Mouse (Mus musculus): ENCODE measurements at regions not wholly inside any gene's neighbourhood (a gene's known extent, or its start where the extent isn't known, plus 50 kb on each side); places are given as distances from the start of the nearest gene placed in this dataset.

DNA sequence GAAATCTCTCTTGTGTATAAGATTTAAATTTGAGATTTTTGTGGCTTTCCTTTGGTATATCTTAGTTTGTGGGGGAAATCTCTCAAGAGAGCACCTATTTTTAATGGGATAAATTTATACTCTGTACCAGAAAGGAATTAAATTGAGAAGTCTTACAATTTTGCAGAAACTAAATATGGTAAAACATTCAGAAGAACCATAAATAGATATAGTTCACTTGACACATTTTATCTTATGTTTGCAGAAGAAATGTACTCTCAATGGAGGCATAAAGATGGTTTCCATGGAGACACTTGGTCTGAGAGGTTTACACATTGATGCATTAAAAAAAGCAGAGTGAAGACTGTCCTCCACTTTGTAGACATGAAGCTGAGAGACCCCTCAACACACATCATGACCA lies 86.9 kb downstream of the Ndufa10 start:
- H3K36me3 ChIP-seq: no peaks in the 10 kb centered on the region
- ATAC-seq (ENCODE audit: low FRiP score, low read depth): no peak
- H3K4me3 ChIP-seq: no peak overlapping the region
- no peaks in the 10 kb centered on the region for H3K27me3 ChIP-seq (replicated peaks)
- no peaks in the 10 kb centered on the region for H3K4me1 ChIP-seq
- no peak overlapping the region for H3K4me2 ChIP-seq (replicated peaks)
- no peak overlapping the region for H3K9ac ChIP-seq
- H3K9me3 ChIP-seq: no peaks in the 10 kb centered on the region
- no peak overlapping the region for H3K27ac ChIP-seq

DNA sequence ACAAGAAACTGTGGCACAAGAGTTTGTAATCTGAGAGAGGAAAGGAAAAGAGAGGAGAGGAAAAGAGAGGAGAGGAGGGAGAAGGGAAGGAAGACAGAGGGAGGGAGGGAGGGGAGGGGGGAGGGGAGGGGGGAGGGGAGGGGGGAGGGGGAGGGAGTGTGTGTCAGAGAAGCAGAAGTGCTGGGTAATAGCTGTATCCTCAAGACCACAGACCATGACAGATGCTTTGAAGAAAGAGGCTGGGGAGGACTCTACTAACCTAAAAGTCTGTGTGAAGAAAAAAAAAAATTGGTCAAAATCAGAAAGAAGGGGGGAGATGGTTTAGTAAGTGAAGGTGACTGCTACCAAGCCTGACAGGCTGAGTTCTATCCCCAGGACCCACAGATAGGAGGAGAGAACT lies 88.7 kb downstream of the Ndufa10 start:
- no peak overlapping the region for H3K4me2 ChIP-seq (replicated peaks)
- H3K9ac ChIP-seq: no peak overlapping the region
- no peaks in the 10 kb centered on the region for H3K9me3 ChIP-seq
- H3K27me3 ChIP-seq (replicated peaks): no peaks in the 10 kb centered on the region
- H3K4me3 ChIP-seq: no peak overlapping the region
- no peaks in the 10 kb centered on the region for H3K4me1 ChIP-seq
- H3K36me3 ChIP-seq: no peaks in the 10 kb centered on the region
- ATAC-seq (ENCODE audit: low FRiP score, low read depth): no peak
- H3K27ac ChIP-seq: no peak overlapping the region

DNA sequence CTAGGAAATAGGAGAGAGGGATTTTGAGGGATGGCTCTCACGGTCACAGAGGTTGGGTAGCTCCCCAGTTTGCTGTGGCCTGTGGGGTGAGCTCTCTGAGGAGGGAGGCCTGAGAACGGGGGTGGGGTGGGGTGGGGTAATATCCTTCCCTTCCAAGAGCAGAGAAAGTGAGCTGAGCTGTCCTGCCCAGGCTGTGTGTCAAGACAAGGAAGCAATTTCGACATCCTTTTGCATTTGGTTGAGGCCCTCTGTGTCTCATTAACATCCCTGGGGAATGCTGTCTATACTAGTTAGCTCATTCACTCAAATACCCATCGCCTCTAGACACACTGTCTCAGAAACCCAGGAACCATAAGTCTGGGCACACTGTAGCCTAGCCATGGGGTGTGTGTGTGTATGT lies 89.9 kb downstream of the Ndufa10 start:
- no peaks in the 10 kb centered on the region for H3K27me3 ChIP-seq (replicated peaks)
- H3K36me3 ChIP-seq: no peaks in the 10 kb centered on the region
- H3K9ac ChIP-seq: no peak overlapping the region
- no peak overlapping the region for H3K4me3 ChIP-seq
- no peak overlapping the region for H3K27ac ChIP-seq
- no peaks in the 10 kb centered on the region for H3K9me3 ChIP-seq
- no peak for ATAC-seq (ENCODE audit: low FRiP score, low read depth)
- H3K4me1 ChIP-seq: peaks cover 3% of the 10 kb centered on the region; the same call in 1 of the 2 replicates
- 71% methylated on average over 4 of the region's 4 CpGs for WGBS
- no peak overlapping the region for H3K4me2 ChIP-seq (replicated peaks)

DNA sequence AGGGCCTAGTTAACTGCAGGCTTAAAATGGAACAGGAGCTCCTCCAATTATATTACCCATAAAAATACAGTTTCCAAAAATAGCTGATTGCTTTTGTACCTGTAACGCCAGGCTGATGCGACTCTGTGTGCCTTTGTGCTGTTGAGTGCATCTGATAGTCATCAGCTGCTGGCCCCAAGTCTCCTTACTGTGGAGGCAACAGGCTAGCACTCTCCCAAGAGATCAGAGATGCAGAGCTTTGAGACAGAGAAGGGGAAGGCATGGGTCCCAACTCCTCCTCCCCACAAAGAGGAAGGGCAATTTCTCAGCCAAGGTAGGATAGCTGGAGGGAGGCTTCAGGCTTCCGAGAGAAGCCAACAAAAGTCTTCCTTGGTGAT lies 94.2 kb downstream of the Ndufa10 start:
- WGBS: 75% methylated on average over 3 of the region's 3 CpGs
- Histone ChIP-seq H3K4me1 (peaks cover 3% of the 10 kb centered on the region; the same call in 1 of the 2 replicates), H3K9me3 (no peaks in the 10 kb centered on the region), H3K27ac (no peak overlapping the region), H3K36me3 (no peaks in the 10 kb centered on the region), H3K4me2 (replicated peaks) (no peak overlapping the region), H3K9ac (no peak overlapping the region), H3K4me3 (no peak overlapping the region), H3K27me3 (replicated peaks) (no peaks in the 10 kb centered on the region)
- no peak for ATAC-seq (ENCODE audit: low FRiP score, low read depth)

DNA sequence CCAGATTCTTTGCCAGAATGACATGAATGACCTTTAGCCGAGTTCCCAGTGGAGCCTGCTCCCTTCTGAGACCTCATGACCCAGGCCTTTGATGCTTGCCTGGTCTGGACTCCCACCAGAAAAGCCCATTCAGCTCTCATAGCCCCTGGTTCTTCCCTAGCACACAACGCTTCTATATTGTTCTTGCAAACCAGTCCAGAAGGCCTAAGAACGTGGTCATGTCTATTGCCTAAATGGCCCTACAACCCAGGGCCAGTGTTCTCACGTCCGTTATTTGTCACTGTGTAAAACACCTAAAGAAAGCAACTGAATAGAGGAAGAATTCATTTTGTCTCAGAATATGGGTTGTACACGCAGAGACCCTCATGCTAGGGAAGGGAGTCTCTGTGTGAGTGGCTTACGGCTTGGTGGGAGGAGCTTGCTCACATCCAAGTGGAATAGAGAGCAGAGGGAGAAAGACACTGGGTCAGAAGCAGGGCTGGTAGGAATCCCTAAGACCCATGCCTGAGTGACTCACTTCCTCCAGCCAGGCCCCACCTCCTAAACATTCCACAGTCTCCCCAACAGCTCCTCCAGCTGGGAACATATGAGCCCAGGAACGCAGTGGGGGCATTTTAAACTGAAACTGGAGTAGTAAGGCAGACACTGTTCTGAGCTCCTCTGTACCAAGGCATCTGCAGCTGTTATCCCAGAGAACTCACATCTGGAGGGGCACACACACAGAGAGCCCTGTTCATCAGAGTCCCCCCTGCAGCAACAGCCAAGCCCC lies 94.7 kb downstream of the Ndufa10 start:
- Histone ChIP-seq H3K36me3 (no peaks in the 10 kb centered on the region), H3K4me1 (peaks cover 3% of the 10 kb centered on the region; the same call in 1 of the 2 replicates), H3K9ac (no peak overlapping the region), H3K4me2 (replicated peaks) (no peak overlapping the region), H3K4me3 (no peak overlapping the region), H3K27ac (no peak overlapping the region), H3K9me3 (no peaks in the 10 kb centered on the region), H3K27me3 (replicated peaks) (no peaks in the 10 kb centered on the region)
- no peak for ATAC-seq (ENCODE audit: low FRiP score, low read depth)
- 55% methylated on average over 8 of the region's 8 CpGs for WGBS

DNA sequence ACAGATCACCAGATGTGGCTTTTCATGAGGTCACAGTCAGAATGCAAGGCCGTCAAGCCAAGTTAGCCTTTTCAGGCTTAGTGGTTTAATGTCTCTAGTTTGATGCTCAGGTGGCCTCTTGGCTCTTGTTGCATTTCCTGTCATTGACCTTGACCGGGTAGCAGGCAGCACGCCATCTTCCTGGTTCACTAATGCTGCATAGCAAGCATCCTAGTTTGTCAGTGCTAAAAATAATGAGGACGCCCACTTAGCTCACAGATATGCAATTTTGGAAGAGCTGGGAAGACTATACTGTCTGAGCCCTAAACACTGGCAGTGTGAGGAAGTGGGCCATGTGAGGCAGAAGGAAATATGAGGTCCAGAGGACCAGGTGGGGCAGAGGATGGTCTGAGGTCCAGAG lies 97.2 kb downstream of the Ndufa10 start:
- Histone ChIP-seq H3K27me3 (replicated peaks) (no peaks in the 10 kb centered on the region), H3K4me3 (no peak overlapping the region), H3K9me3 (no peaks in the 10 kb centered on the region), H3K27ac (no peak overlapping the region), H3K4me2 (replicated peaks) (no peak overlapping the region), H3K4me1 (peaks cover 12% of the 10 kb centered on the region), H3K9ac (no peak overlapping the region), H3K36me3 (no peaks in the 10 kb centered on the region)
- ATAC-seq (ENCODE audit: low FRiP score, low read depth): no peak
- 82% methylated on average over 4 of the region's 4 CpGs for WGBS

DNA sequence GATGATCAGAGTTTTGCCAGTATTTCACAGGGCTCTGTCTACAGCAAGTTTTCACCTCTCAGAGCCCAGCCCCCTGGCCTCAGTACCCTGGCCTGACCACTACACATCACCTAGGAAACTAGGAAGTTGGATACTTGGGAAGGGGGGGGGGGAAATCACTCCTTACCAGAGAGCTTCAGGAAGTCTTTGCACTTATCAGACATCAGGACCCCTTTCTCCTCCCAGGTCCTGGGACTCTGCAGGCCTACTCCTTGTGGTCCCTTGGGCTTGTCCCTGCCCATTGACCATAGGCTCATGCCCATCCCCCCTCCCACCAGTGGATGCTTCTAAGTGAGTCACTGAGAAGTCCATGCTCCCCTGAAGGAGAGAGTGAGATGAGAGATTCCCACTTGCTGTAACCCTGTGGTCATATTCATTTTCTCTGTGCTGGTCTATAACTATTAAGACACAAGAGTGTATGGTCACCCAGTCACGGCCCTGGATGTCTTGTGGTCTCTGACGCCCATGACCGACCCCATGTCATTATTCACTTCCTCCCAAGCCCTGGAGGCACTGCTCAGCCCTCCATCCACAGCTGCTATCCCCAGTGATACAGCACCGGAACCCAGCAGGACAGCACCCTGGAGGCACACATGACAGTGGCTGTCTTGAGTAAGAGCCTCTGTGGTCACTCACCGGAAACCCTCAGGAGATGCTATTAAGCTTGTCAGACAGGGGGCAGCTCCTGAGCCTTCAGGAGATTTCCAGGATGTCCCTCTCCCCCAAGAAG lies 101.3 kb downstream of the Ndufa10 start:
- no peak overlapping the region for H3K9ac ChIP-seq
- H3K36me3 ChIP-seq: no peaks in the 10 kb centered on the region
- H3K27me3 ChIP-seq (replicated peaks): no peaks in the 10 kb centered on the region
- ATAC-seq (ENCODE audit: low FRiP score, low read depth): no peak
- H3K4me2 ChIP-seq (replicated peaks): peak overlapping the region; percentile 27; the same call in 1 of the 2 replicates
- WGBS: 68% methylated on average over 5 of the region's 5 CpGs
- no peaks in the 10 kb centered on the region for H3K9me3 ChIP-seq
- no peak overlapping the region for H3K4me3 ChIP-seq
- 0 out of 2 replicates have a peak overlapping the region, but pooled peaks have one; percentile 9 for H3K27ac ChIP-seq
- H3K4me1 ChIP-seq: peaks cover 12% of the 10 kb centered on the region

DNA sequence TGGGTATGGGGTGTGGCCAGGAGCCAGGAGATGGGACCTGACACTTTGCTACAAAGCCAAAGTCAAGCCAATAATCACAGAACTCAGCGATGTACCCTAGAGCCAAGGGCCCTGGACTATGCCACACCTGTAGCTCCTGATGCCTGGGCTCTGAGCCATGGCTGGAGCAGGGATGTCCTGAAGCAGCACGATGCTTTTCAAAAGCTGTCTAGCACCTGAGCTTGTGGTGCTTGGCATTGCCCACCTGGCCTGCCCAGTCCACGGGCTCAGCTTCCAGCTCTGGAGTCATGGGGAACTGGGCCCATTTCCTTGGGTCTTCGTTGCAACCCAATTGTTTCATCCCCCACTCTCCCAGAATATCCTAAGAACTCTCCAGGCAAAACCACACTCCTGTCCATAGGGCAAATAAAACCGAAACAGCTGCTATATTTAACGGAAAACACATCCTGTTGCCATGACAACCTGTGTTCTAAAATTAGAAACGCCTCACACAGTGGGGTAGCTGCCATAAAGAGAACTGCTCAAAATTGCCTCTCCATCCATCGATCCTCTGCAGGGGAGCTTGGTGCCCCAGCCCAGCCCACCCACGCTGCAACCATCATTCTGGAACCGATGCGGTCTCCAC lies 102.2 kb downstream of the Ndufa10 start:
- no peaks in the 10 kb centered on the region for H3K27me3 ChIP-seq (replicated peaks)
- ATAC-seq (ENCODE audit: low FRiP score, low read depth): peak; percentile 48
- 0 out of 2 replicates have a peak overlapping the region, but pooled peaks have one; percentile 9 for H3K27ac ChIP-seq
- no peaks in the 10 kb centered on the region for H3K9me3 ChIP-seq
- no peaks in the 10 kb centered on the region for H3K36me3 ChIP-seq
- 28% methylated on average over 11 of the region's 11 CpGs for WGBS
- peak overlapping the region; percentile 27; the same call in 1 of the 2 replicates for H3K4me2 ChIP-seq (replicated peaks)
- no peak overlapping the region for H3K4me3 ChIP-seq
- peaks cover 12% of the 10 kb centered on the region for H3K4me1 ChIP-seq
- H3K9ac ChIP-seq: no peak overlapping the region

DNA sequence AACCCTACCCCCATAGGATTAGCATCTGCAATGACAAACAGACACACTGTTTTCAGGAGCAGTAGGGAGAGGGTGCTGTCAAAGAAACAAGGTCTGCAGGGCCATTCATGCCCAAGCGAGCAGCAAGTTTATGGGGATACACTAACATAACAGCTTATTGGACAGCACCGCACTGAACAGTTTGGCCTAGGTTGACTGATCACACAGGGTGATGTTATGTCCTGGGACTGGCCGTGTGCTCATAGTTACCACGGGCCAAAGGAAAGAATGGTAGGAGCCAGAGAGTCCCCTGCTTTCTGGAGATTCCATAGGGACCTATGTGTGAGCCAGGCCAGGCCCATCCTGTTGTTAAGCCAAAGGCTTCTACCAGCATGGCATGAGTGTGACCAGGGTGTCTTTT lies 102.8 kb downstream of the Ndufa10 start:
- H3K27me3 ChIP-seq (replicated peaks): no peaks in the 10 kb centered on the region
- peaks cover 12% of the 10 kb centered on the region for H3K4me1 ChIP-seq
- 82% methylated on average over 4 of the region's 4 CpGs for WGBS
- no peak for ATAC-seq (ENCODE audit: low FRiP score, low read depth)
- no peak overlapping the region for H3K4me3 ChIP-seq
- H3K27ac ChIP-seq: no peak overlapping the region
- H3K4me2 ChIP-seq (replicated peaks): no peak overlapping the region
- H3K9ac ChIP-seq: no peak overlapping the region
- H3K36me3 ChIP-seq: no peaks in the 10 kb centered on the region
- H3K9me3 ChIP-seq: no peaks in the 10 kb centered on the region

DNA sequence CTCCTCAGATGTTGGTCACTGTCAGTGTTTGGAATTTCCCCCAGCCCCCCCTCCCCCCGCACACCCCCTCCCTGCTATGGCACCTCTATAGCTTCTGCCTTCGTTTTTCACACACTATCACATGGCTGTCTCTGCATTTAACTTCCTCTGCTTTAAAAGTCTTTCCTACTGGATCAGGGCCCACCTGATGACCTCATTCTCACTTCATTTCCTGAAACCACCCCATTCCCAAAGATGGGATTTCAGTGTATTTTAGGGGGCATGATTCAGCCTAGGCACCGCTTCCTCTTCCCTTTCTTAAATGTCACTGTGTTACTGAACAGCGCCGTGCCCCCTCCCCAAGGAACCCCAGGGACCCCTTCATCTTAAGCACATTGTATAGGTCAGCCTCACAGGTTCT lies 103.7 kb downstream of the Ndufa10 start:
- no peak overlapping the region for H3K9ac ChIP-seq
- no peak for ATAC-seq (ENCODE audit: low FRiP score, low read depth)
- H3K4me2 ChIP-seq (replicated peaks): no peak overlapping the region
- no peaks in the 10 kb centered on the region for H3K27me3 ChIP-seq (replicated peaks)
- 87% methylated on average over 5 of the region's 5 CpGs for WGBS
- no peaks in the 10 kb centered on the region for H3K36me3 ChIP-seq
- no peaks in the 10 kb centered on the region for H3K9me3 ChIP-seq
- no peak overlapping the region for H3K4me3 ChIP-seq
- no peak overlapping the region for H3K27ac ChIP-seq
- H3K4me1 ChIP-seq: peaks cover 12% of the 10 kb centered on the region

DNA sequence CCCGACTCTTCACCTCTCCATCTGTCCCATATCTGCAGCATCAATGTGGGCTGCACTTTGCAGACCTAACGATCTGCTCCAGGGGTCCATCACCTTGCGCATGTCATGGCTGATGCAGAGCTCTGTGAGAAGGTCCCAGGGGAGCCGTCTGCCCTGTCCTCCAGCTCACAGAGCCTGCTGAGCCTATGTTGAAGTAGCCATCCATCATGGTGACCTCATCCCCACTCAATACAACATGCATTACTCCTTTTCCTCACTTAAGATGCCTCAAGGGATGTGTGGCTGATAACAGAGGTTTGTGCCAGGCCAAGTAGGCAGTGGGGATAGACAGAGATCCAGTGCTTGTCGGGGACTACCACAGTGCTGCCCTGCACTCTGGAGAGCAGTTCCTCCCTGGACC lies 107.4 kb downstream of the Ndufa10 start:
- Histone ChIP-seq H3K9me3 (no peaks in the 10 kb centered on the region), H3K9ac (no peak overlapping the region), H3K4me3 (no peak overlapping the region), H3K27me3 (replicated peaks) (no peaks in the 10 kb centered on the region), H3K27ac (no peak overlapping the region), H3K36me3 (no peaks in the 10 kb centered on the region), H3K4me2 (replicated peaks) (no peak overlapping the region), H3K4me1 (peaks cover under 1% of the 10 kb centered on the region)
- ATAC-seq (ENCODE audit: low FRiP score, low read depth): no peak
- WGBS: 77% methylated on average over 5 of the region's 5 CpGs

DNA sequence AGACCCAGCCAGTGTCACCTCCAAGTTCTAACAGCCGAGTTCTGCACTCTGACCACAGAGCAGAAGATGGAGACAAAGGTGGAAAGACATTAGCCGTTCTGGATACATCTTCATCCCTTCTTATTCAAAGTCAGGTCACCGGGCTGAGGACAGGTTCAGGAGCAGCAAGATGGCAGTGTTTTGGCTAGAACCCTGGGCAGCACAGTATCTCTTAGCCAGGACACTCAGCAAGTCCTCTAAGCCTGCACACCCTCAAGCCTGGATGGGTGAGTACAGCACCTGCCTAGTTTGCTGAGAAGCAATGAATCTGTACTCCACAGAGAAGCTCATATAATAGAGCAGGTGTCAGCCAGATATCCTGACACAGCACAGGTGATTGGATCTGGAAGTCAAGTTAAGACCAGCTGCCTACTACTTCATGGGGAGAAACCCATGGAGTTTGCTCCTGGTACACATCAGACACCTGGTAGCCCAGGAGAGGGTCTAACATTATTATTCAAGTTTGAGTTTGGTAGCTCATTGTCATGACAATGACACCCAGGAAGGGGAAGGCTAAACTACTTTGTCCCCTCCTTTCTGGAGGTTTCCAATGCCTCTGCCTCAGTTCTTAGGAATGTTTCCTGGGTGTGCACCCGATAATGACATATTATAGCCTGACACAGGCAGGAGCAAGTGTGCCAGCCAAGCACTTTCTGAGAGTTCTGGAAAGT lies 108.1 kb downstream of the Ndufa10 start:
- Histone ChIP-seq H3K4me1 (no peaks in the 10 kb centered on the region), H3K9me3 (no peaks in the 10 kb centered on the region), H3K4me3 (no peak overlapping the region), H3K27ac (no peak overlapping the region), H3K9ac (no peak overlapping the region), H3K4me2 (replicated peaks) (no peak overlapping the region), H3K27me3 (replicated peaks) (no peaks in the 10 kb centered on the region), H3K36me3 (no peaks in the 10 kb centered on the region)
- ATAC-seq (ENCODE audit: low FRiP score, low read depth): no peak
- 90% methylated on average over 4 of the region's 4 CpGs for WGBS

Measured in neural tube, embryonic 12.5 days (tissue).